Mouse (Mus musculus): Measurements from ENCODE around the gene Cacfd1. TPM values are rescaled to one million over a fixed set of nuclear protein-coding genes. Genes with fewer than 3 reads are reported as not detected.

The Cacfd1 gene
- polyA plus RNA-seq, 1 experiment = 31.2 TPM

DNA sequence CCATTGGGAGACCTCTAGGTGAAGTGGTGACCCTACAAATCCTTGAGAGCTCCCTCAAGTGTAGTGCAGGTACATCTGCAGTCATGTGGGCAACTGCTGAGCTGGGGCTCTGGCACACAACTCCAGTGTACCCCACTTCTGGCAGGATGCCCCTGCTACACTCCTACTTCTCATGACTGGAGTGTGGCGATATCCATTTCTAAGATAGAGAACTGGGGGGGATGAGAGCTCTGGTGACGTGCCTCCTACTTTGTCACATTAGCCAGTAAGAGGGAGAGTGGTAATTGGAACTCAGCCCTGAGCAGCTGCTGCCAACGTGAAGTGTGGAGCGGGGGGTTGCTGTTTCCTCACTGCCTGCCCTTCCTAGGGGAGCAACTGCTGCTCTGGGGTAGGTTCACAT lies 3.5 kb upstream of the Cacfd1 start:
- TF ChIP-seq CTCF (IDR thresholded peaks at IDR 0.05; ENCODE audit: extremely low read depth, insufficient read depth, insufficient read length, insufficient replicate concordance) (no peak), POLR2A (IDR thresholded peaks at IDR 0.05; ENCODE audit: low read depth, low read length) (no peak)
- H3K27ac ChIP-seq (ENCODE audit: insufficient read depth, low read length) = no peak overlapping the region
- 76% methylated on average over 4 of the region's 4 CpGs for whole genome bisulfite sequencing
- H3K36me3 ChIP-seq (ENCODE audit: control insufficient read depth, insufficient read depth, low read length) = no peaks in the 10 kb centered on the region
- H3K4me1 ChIP-seq (ENCODE audit: control insufficient read depth, insufficient read depth, insufficient read length) = peaks cover 12% of the 10 kb centered on the region; the same call in 1 of the 2 replicates
- DNase-seq (ENCODE audit: low read depth in 1 of 2, low spot score in 2 of 2) = no peak
- no peaks in the 10 kb centered on the region for H3K27me3 ChIP-seq (ENCODE audit: control insufficient read depth, insufficient read depth, low read length)
- H3K4me3 ChIP-seq (ENCODE audit: extremely low read depth, insufficient read depth, insufficient read length) = no peak overlapping the region

DNA sequence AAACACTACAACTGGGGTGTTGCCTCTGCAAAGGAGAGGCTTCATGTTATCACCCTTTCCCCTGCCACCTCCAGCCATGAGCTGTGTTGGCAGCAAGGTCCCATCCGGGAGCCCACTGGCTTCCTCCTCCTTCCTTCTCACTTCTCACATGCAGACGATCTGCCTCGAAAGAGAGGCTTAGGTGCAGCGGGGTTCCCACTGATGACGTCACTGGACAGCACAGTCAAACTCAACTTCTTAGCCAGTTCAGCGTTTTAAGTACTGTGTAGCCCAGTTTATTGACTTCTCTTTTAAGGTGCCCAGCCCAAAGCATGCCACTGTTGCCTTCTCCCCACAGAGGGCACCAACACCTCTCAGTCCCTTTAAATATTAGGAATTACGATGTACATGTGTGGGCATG lies 2.0 kb upstream of the Cacfd1 start:
- H3K4me1 ChIP-seq (ENCODE audit: control insufficient read depth, insufficient read depth, insufficient read length) = peaks cover 12% of the 10 kb centered on the region; the same call in 1 of the 2 replicates
- no peak overlapping the region for H3K27ac ChIP-seq (ENCODE audit: insufficient read depth, low read length)
- no peak for DNase-seq (ENCODE audit: low read depth in 1 of 2, low spot score in 2 of 2)
- H3K4me3 ChIP-seq (ENCODE audit: extremely low read depth, insufficient read depth, insufficient read length) = no peak overlapping the region
- 69% methylated on average over 7 of the region's 7 CpGs for WGBS
- H3K27me3 ChIP-seq (ENCODE audit: control insufficient read depth, insufficient read depth, low read length) = no peaks in the 10 kb centered on the region
- TF ChIP-seq CTCF (IDR thresholded peaks at IDR 0.05; ENCODE audit: extremely low read depth, insufficient read depth, insufficient read length, insufficient replicate concordance) = no peak
- no peak for TF ChIP-seq POLR2A (IDR thresholded peaks at IDR 0.05; ENCODE audit: low read depth, low read length)
- H3K36me3 ChIP-seq (ENCODE audit: control insufficient read depth, insufficient read depth, low read length) = no peaks in the 10 kb centered on the region

DNA sequence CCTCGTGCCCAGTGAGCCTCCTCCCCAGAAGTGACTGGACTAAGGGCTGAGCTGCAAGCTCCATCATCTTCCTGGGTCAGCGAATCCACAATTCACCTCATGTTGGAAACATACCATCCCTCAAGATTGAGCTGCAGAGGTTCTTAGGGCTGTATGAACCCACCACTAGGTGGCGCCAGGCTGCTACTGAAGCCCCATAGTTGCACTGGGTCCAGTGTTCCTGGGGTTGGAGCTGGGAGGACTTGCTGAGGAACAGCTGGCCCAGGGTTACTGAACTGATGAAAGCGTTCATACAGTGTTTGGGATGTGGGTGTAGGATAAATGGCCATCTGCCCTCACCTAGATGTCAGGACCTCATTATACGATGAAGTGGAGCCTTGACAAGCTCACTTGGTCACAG lies 8.1 kb downstream of the Cacfd1 start:
- Histone ChIP-seq H3K27me3 (ENCODE audit: control insufficient read depth, insufficient read depth, low read length) (no peaks in the 10 kb centered on the region), H3K36me3 (ENCODE audit: control insufficient read depth, insufficient read depth, low read length) (peaks cover 26% of the 10 kb centered on the region), H3K4me1 (ENCODE audit: control insufficient read depth, insufficient read depth, insufficient read length) (no peaks in the 10 kb centered on the region), H3K4me3 (ENCODE audit: extremely low read depth, insufficient read depth, insufficient read length) (no peak overlapping the region), H3K27ac (ENCODE audit: insufficient read depth, low read length) (no peak overlapping the region)
- TF ChIP-seq POLR2A (IDR thresholded peaks at IDR 0.05; ENCODE audit: low read depth, low read length) (no peak), CTCF (IDR thresholded peaks at IDR 0.05; ENCODE audit: extremely low read depth, insufficient read depth, insufficient read length, insufficient replicate concordance) (peak; percentile 89; the same call in 1 of the 2 replicates)
- 53% methylated on average over 5 of the region's 5 CpGs for WGBS
- DNase-seq (ENCODE audit: low read depth in 1 of 2, low spot score in 2 of 2) = peak; percentile 46 to 67

DNA sequence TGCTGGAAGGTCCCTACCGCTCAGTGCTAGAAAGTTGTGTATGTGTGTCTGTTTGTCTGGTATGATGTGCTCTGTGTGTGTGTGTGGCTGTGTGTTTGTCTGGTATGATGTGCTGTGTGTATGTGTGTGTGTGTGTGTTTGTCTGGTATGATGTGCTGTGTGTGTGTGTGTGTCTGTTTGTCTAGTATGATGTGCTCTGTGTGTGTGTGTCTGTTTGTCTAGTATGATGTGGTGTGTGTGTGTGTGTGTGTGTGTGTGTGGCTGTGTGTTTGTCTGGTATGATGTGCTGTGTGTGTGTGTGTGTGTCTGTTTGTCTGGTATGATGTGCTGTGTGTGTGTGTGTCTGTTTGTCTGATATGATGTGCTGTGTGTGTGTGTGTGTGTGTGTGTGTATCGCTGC lies 9.8 kb downstream of the Cacfd1 start:
- 97% methylated on average over 2 of the region's 2 CpGs for WGBS

DNA sequence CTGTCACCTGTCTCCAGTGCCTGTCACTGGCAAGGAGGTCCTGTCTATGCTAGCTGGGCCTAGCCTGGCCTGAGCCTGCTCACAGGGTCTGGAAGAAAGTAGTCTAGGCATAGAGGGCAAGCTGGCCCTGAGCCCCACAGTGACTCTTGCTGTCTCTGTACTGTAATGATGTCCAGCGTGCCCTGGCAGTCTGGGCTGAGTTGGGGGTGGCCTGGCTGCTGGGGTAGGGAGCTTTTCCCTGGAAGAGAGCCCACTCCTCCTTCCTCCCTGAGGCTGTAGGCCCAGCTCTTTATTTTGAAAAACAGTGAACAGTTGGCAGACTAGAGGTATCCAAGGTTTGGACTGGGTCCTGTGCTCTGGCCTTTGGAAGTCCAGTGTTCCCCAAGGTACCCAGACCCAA lies 11.4 kb downstream of the Cacfd1 start:
- Histone ChIP-seq H3K27ac (ENCODE audit: insufficient read depth, low read length) (no peak overlapping the region), H3K36me3 (ENCODE audit: control insufficient read depth, insufficient read depth, low read length) (peaks cover 12% of the 10 kb centered on the region), H3K4me1 (ENCODE audit: control insufficient read depth, insufficient read depth, insufficient read length) (peaks cover 15% of the 10 kb centered on the region; the same call in 1 of the 2 replicates), H3K4me3 (ENCODE audit: extremely low read depth, insufficient read depth, insufficient read length) (no peak overlapping the region), H3K27me3 (ENCODE audit: control insufficient read depth, insufficient read depth, low read length) (no peaks in the 10 kb centered on the region)
- TF ChIP-seq CTCF (IDR thresholded peaks at IDR 0.05; ENCODE audit: extremely low read depth, insufficient read depth, insufficient read length, insufficient replicate concordance) (no peak), POLR2A (IDR thresholded peaks at IDR 0.05; ENCODE audit: low read depth, low read length) (no peak)
- DNase-seq (ENCODE audit: low read depth in 1 of 2, low spot score in 2 of 2) = no peak
- 95% methylated on average over 1 of the region's 1 CpGs for WGBS

More for the DNA sequence above, 9.8 kb downstream of the Cacfd1 start:
- Histone ChIP-seq H3K36me3 (ENCODE audit: control insufficient read depth, insufficient read depth, low read length) (peaks cover 23% of the 10 kb centered on the region), H3K27ac (ENCODE audit: insufficient read depth, low read length) (no peak overlapping the region), H3K4me3 (ENCODE audit: extremely low read depth, insufficient read depth, insufficient read length) (no peak overlapping the region), H3K4me1 (ENCODE audit: control insufficient read depth, insufficient read depth, insufficient read length) (no peaks in the 10 kb centered on the region; the same call in 1 of the 2 replicates), H3K27me3 (ENCODE audit: control insufficient read depth, insufficient read depth, low read length) (no peaks in the 10 kb centered on the region)
- TF ChIP-seq POLR2A (IDR thresholded peaks at IDR 0.05; ENCODE audit: low read depth, low read length) = no peak
- no peak for TF ChIP-seq CTCF (IDR thresholded peaks at IDR 0.05; ENCODE audit: extremely low read depth, insufficient read depth, insufficient read length, insufficient replicate concordance)
- DNase-seq (ENCODE audit: low read depth in 1 of 2, low spot score in 2 of 2) = no peak

DNA sequence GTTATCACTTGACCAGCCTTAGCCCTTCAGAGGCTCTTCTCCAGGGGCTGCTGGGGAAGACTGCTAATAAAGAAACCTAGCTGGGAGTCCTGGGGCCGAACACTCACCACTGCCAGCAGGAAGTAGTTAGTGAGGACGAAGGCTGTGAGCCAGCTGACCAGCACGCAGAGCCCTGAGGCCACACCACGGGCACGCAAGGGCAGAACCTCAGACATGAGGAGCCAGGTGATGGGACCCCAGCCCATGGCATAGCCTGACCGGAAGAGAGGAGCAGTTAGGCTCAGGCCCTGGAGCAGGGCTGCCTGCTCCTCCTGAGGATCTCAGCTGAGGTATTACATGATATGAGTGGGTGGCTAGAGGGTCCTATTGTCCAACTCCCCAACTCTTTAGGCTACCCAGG lies 12.9 kb downstream of the Cacfd1 start:
- Histone ChIP-seq H3K27ac (ENCODE audit: insufficient read depth, low read length) (no peak overlapping the region), H3K36me3 (ENCODE audit: control insufficient read depth, insufficient read depth, low read length) (peaks cover 9% of the 10 kb centered on the region), H3K4me3 (ENCODE audit: extremely low read depth, insufficient read depth, insufficient read length) (no peak overlapping the region), H3K4me1 (ENCODE audit: control insufficient read depth, insufficient read depth, insufficient read length) (peaks cover 23% of the 10 kb centered on the region), H3K27me3 (ENCODE audit: control insufficient read depth, insufficient read depth, low read length) (no peaks in the 10 kb centered on the region)
- DNase-seq (ENCODE audit: low read depth in 1 of 2, low spot score in 2 of 2) = no peak
- WGBS = 86% methylated on average over 6 of the region's 6 CpGs
- TF ChIP-seq POLR2A (IDR thresholded peaks at IDR 0.05; ENCODE audit: low read depth, low read length) (no peak), CTCF (IDR thresholded peaks at IDR 0.05; ENCODE audit: extremely low read depth, insufficient read depth, insufficient read length, insufficient replicate concordance) (no peak)

DNA sequence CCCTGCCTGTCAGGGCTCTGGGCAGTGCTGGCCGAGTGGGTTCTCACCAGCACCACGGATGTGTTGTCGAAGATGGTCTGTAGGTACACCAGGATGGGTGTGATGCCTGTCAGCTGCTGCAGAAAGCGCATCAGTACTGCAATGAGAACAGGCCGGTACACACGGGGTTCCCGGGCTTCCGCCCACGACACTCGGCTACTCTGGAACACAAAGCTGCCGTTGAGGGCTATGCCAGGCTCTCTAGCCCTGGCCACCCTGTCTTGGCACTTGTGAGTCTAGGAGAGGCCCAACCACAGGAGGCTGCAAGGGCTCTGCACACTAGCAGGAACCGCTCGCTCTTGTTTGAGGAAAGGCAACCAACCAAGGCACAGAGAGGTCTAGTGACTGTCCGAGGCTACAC lies 14.4 kb downstream of the Cacfd1 start:
- Histone ChIP-seq H3K4me1 (ENCODE audit: control insufficient read depth, insufficient read depth, insufficient read length) (peaks cover 26% of the 10 kb centered on the region), H3K27me3 (ENCODE audit: control insufficient read depth, insufficient read depth, low read length) (no peaks in the 10 kb centered on the region), H3K4me3 (ENCODE audit: extremely low read depth, insufficient read depth, insufficient read length) (no peak overlapping the region), H3K36me3 (ENCODE audit: control insufficient read depth, insufficient read depth, low read length) (peaks cover 2% of the 10 kb centered on the region), H3K27ac (ENCODE audit: insufficient read depth, low read length) (no peak overlapping the region)
- DNase-seq (ENCODE audit: low read depth in 1 of 2, low spot score in 2 of 2) = no peak
- TF ChIP-seq POLR2A (IDR thresholded peaks at IDR 0.05; ENCODE audit: low read depth, low read length) (no peak), CTCF (IDR thresholded peaks at IDR 0.05; ENCODE audit: extremely low read depth, insufficient read depth, insufficient read length, insufficient replicate concordance) (no peak)
- 89% methylated on average over 14 of the region's 14 CpGs for WGBS
